Mouse (Mus musculus) kidney, embryonic 15.5 days (tissue): Measurements from ENCODE around the gene Rln3. TPM values are rescaled to one million over a fixed set of nuclear protein-coding genes. Genes with fewer than 3 reads are reported as not detected.

ENCODE experiments used
- ATAC-seq: fragments of 200-750 bp; cut with Nextera tagmentation; replicated peaks from 2 replicates; pipeline ENCODE4 v1.8.0; 2017; ENCODE audit warnings: moderate TSS enrichment; ENCODE audit not compliant: low FRiP score
- H3K27ac ChIP-seq: fragments of 300-500 bp; sonication (generic); 2 replicates; pipeline ENCODE4 v1.5.1; 2015; ENCODE audit warnings: mild to moderate bottlenecking, inconsistent platforms
- H3K27me3 ChIP-seq: fragments of 300-500 bp; sonication (generic); 2 replicates; pipeline ENCODE4 v1.6.1; 2015; ENCODE audit warnings: inconsistent platforms
- H3K36me3 ChIP-seq: fragments of 300-500 bp; sonication (generic); 2 replicates; pipeline ENCODE4 v1.6.1; 2015; ENCODE audit warnings: inconsistent platforms
- H3K4me1 ChIP-seq: fragments of 300-500 bp; sonication (generic); 2 replicates; pipeline ENCODE4 v1.6.1; 2015; ENCODE audit warnings: inconsistent platforms
- H3K4me2 ChIP-seq: fragments of 300-500 bp; sonication (generic); 2 replicates; pipeline ENCODE4 v1.6.1; 2015; ENCODE audit warnings: moderate library complexity, mild to moderate bottlenecking, inconsistent platforms
- H3K4me3 ChIP-seq: fragments of 300-500 bp; sonication (generic); replicated peaks from 2 replicates; pipeline ENCODE4 v1.5.1; 2015; ENCODE audit warnings: mild to moderate bottlenecking, inconsistent platforms
- H3K9ac ChIP-seq: fragments of 300-500 bp; sonication (generic); 2 replicates; pipeline ENCODE4 v1.6.1; 2015; ENCODE audit warnings: mild to moderate bottlenecking, inconsistent platforms
- H3K9me3 ChIP-seq: fragments of 300-500 bp; sonication (generic); replicated peaks from 2 replicates; pipeline ENCODE4 v1.6.1; 2016; ENCODE audit warnings: inconsistent platforms
- WGBS: fragments of 180-500 bp; shearing (Covaris S2); methylation state at CpG from one replicate; pipeline ENCODE4 v1.1.7; 2015; ENCODE audit warnings: mixed read lengths; 5-methylcytosine and 5-hydroxymethylcytosine counted together
- polyA plus RNA-seq: library from polyadenylated mRNA; unstranded; fragments of >200 nt; fragmentation: Nextera tagmentation; extraction: Ambion mirVana; gene quantifications from 2 replicates; pipeline ENCODE4 v1.2.1, GENCODE M21; 2015

Gene Rln3
- not detected in 2 replicates for polyA plus RNA-seq

DNA sequence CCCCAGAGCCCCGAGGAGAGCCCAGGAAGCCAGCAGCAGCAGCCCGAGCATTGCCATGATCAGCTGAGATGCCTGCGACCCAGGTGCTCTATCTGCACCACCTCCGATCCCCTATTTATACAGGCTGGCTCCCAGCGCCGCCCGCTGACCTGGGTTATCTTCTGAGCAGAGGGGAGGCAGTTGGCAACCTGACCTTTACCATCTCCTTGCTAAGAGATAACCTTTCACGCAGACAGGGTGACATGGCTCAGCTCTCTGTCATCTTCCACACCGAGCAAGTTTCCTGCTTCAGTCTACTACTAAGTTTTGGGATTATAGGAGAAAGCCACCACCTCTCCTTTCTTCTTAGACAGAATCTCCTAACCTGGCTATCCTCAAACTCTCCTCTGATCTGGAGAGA, at the start of gene Rln3:
Gene Rln3 (minus strand): TSS at position 101 of the 400 bp plus-strand sequence.
- no peaks in the 10 kb centered on the region for H3K9me3 ChIP-seq
- no peak within 1 kb of the TSS for H3K9ac ChIP-seq
- ATAC-seq: no peak
- no peak within 1 kb of the TSS for H3K27ac ChIP-seq
- H3K4me2 ChIP-seq: peak within 1 kb of the TSS; percentile 49
- H3K36me3 ChIP-seq: no peaks in the 10 kb centered on the region
- 9% methylated on average over 9 of the region's 9 CpGs for WGBS
- peaks cover 48% of the 10 kb centered on the region for H3K27me3 ChIP-seq
- peaks cover 32% of the 10 kb centered on the region for H3K4me1 ChIP-seq
- peak within 1 kb of the TSS; percentile 21 for H3K4me3 ChIP-seq

DNA sequence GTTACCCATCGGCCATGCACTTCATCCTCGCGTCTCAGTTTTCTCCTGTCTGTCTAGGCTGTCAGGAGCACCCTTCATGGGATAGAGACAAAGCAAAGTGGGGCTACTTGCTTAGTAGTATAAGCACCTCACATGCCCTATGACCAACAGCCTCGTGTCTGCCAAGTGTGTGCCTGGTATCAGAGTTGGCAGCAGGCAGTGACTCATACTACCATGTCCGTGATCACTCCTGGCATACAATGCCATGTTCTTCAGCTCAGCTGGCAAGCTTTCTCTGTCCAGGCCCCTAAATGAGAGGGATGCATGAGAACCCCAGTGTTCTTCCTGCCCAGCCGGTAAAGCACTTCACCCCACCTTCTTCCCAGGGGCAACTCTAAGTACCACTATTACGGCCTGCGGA, 45.8 kb upstream of the Rln3 start:
- Histone ChIP-seq H3K27me3 (no peaks in the 10 kb centered on the region), H3K4me2 (no peak overlapping the region), H3K9me3 (no peaks in the 10 kb centered on the region), H3K4me1 (no peaks in the 10 kb centered on the region), H3K4me3 (no peak overlapping the region), H3K27ac (no peak overlapping the region), H3K9ac (no peak overlapping the region), H3K36me3 (peaks cover 95% of the 10 kb centered on the region)
- WGBS: 91% methylated on average over 8 of the region's 8 CpGs
- ATAC-seq: no peak

GRCm38 (mm10) chr8:84089277-84089676, 44.5 kb upstream of the Rln3 start:
- Histone ChIP-seq H3K36me3 (peaks cover 93% of the 10 kb centered on the region), H3K9me3 (no peaks in the 10 kb centered on the region)
- WGBS: 75% methylated on average over 9 of the region's 9 CpGs

GRCm38 (mm10) chr8:84087821-84088220, 43.0 kb upstream of the Rln3 start:
- H3K4me2 ChIP-seq: no peak overlapping the region
- H3K9ac ChIP-seq: no peak overlapping the region
- H3K27me3 ChIP-seq: no peaks in the 10 kb centered on the region
- 95% methylated on average over 14 of the region's 14 CpGs for WGBS
- no peaks in the 10 kb centered on the region for H3K9me3 ChIP-seq
- H3K4me3 ChIP-seq: no peak overlapping the region
- 0 out of 2 replicates have a peak, but pooled peaks cover 5% of the 10 kb centered on the region for H3K4me1 ChIP-seq
- no peak overlapping the region for H3K27ac ChIP-seq
- peaks cover 94% of the 10 kb centered on the region for H3K36me3 ChIP-seq
- ATAC-seq: no peak

More at GRCm38 (mm10) chr8:84089277-84089676, 44.5 kb upstream of the Rln3 start:
- Histone ChIP-seq H3K4me2 (no peak overlapping the region), H3K9ac (no peak overlapping the region), H3K27me3 (no peaks in the 10 kb centered on the region), H3K4me1 (0 out of 2 replicates have a peak, but pooled peaks cover 5% of the 10 kb centered on the region), H3K27ac (no peak overlapping the region), H3K4me3 (no peak overlapping the region)
- ATAC-seq: no peak

DNA sequence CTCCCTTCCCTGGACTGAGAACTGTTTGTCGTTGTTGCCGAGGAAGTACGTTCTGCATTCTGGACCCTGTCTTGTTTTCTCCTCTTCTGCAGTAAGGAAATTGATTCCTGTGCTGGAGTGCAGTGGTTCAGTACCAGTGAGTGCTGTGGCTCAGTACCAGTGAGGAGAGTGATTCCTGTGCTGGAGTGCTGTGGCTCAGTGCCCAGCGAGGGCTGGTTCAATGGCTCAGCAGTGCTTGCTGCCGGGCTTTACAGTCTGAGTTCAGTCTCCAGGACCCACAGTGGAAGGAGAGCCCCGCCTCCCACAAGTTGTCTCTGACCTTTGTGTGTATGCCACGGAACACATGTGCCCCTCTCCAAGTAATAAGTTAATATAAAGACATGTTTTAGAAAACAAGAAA, 42.4 kb upstream of the Rln3 start:
- Histone ChIP-seq H3K9ac (no peak overlapping the region), H3K27ac (no peak overlapping the region), H3K36me3 (peaks cover 94% of the 10 kb centered on the region), H3K27me3 (no peaks in the 10 kb centered on the region), H3K9me3 (no peaks in the 10 kb centered on the region), H3K4me1 (0 out of 2 replicates have a peak, but pooled peaks cover 5% of the 10 kb centered on the region), H3K4me2 (no peak overlapping the region), H3K4me3 (no peak overlapping the region)
- ATAC-seq: no peak
- WGBS: 88% methylated on average over 7 of the region's 7 CpGs

DNA sequence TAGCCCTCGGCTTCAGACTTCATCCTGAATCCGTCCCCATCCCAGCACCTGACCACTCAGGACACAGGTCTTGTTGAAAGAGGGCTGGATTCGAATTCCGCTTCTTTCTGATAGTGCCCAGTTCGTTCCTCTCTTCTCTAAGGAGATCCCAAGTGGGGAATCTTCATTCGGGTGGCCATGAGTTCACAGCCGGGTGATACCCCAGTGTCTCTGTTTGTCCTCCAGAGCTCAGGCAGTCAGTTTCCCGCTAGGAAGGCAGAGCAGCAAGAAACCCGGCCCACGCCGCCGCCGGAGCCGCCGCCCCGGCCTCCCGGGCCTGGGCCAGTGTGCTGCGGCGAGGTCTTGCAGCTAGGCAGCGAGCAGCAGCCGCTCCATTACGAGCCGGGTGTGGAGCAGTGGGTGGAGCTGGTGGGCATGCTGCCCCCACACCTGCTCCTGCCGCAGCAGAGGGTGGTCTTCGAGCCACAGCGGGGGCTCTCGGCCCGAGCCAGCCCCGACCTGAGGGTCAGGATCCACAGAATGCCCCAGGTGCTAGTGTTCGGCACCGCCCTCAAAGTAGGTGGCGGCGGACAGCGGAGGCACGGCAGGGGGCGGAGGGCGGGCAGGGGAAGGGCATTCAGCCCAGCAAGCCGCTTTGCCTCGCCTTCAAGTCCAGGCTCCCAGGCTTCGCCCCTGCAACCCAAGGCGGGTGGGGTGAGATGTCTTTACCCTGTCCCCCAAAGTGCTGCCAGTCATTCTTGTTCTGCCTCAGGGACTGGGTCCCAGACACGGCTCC, 39.7 kb upstream of the Rln3 start:
- Histone ChIP-seq H3K4me2 (0 out of 2 replicates have a peak overlapping the region, but pooled peaks have one; percentile 23), H3K9ac (no peak overlapping the region), H3K27ac (no peak overlapping the region), H3K4me1 (0 out of 2 replicates have a peak, but pooled peaks cover 5% of the 10 kb centered on the region), H3K9me3 (no peaks in the 10 kb centered on the region), H3K27me3 (no peaks in the 10 kb centered on the region), H3K36me3 (peaks cover 94% of the 10 kb centered on the region), H3K4me3 (no peak overlapping the region)
- no peak for ATAC-seq
- WGBS: 54% methylated on average over 42 of the region's 42 CpGs

GRCm38 (mm10) chr8:84083829-84084241, 39.0 kb upstream of the Rln3 start:
- Histone ChIP-seq H3K27me3 (no peaks in the 10 kb centered on the region), H3K9me3 (no peaks in the 10 kb centered on the region), H3K4me3 (no peak overlapping the region), H3K27ac (no peak overlapping the region), H3K36me3 (peaks cover 91% of the 10 kb centered on the region), H3K4me2 (no peak overlapping the region), H3K9ac (no peak overlapping the region), H3K4me1 (0 out of 2 replicates have a peak, but pooled peaks cover 5% of the 10 kb centered on the region)
- 30% methylated on average over 8 of the region's 8 CpGs for WGBS
- ATAC-seq: peak; percentile 70

GRCm38 (mm10) chr8:84079206-84079605, 34.4 kb upstream of the Rln3 start:
- H3K36me3 ChIP-seq: peaks cover 66% of the 10 kb centered on the region
- H3K9ac ChIP-seq: no peak overlapping the region
- no peak overlapping the region for H3K27ac ChIP-seq
- H3K4me2 ChIP-seq: no peak overlapping the region
- H3K4me1 ChIP-seq: peaks cover 17% of the 10 kb centered on the region; the same call in 1 of the 2 replicates
- no peaks in the 10 kb centered on the region for H3K27me3 ChIP-seq
- H3K4me3 ChIP-seq: no peak overlapping the region
- no peaks in the 10 kb centered on the region for H3K9me3 ChIP-seq
- WGBS: 83% methylated on average over 5 of the region's 5 CpGs
- ATAC-seq: no peak

GRCm38 (mm10) chr8:84076849-84077248, 32.0 kb upstream of the Rln3 start:
- no peak overlapping the region for H3K27ac ChIP-seq
- 38% methylated on average over 3 of the region's 3 CpGs for WGBS
- H3K4me2 ChIP-seq: no peak overlapping the region
- H3K9me3 ChIP-seq: no peaks in the 10 kb centered on the region
- peaks cover 46% of the 10 kb centered on the region for H3K36me3 ChIP-seq
- no peaks in the 10 kb centered on the region for H3K27me3 ChIP-seq
- 0 out of 2 replicates have a peak, but pooled peaks have one; percentile 15 for ATAC-seq
- no peak overlapping the region for H3K9ac ChIP-seq
- peaks cover 36% of the 10 kb centered on the region for H3K4me1 ChIP-seq
- no peak overlapping the region for H3K4me3 ChIP-seq

- no peak for ATAC-seq
- 85% methylated on average over 1 of the region's 1 CpGs for WGBS
- Histone ChIP-seq H3K4me3 (no peak overlapping the region), H3K36me3 (peaks cover 43% of the 10 kb centered on the region), H3K9ac (no peak overlapping the region), H3K9me3 (no peaks in the 10 kb centered on the region), H3K4me2 (no peak overlapping the region), H3K27ac (no peak overlapping the region), H3K27me3 (no peaks in the 10 kb centered on the region), H3K4me1 (peaks cover 40% of the 10 kb centered on the region)
Measured at GRCm38 (mm10) chr8:84076412-84076811, 31.6 kb upstream of the Rln3 start.

- Histone ChIP-seq H3K9ac (no peak overlapping the region), H3K27me3 (no peaks in the 10 kb centered on the region), H3K4me3 (no peak overlapping the region), H3K9me3 (no peaks in the 10 kb centered on the region), H3K27ac (no peak overlapping the region), H3K36me3 (peaks cover 17% of the 10 kb centered on the region; the same call in 1 of the 2 replicates), H3K4me2 (no peak overlapping the region), H3K4me1 (peaks cover 68% of the 10 kb centered on the region)
- WGBS: 56% methylated on average over 10 of the region's 10 CpGs
- ATAC-seq: no peak
Measured at GRCm38 (mm10) chr8:84073230-84073976, 28.6 kb upstream of the Rln3 start.

DNA sequence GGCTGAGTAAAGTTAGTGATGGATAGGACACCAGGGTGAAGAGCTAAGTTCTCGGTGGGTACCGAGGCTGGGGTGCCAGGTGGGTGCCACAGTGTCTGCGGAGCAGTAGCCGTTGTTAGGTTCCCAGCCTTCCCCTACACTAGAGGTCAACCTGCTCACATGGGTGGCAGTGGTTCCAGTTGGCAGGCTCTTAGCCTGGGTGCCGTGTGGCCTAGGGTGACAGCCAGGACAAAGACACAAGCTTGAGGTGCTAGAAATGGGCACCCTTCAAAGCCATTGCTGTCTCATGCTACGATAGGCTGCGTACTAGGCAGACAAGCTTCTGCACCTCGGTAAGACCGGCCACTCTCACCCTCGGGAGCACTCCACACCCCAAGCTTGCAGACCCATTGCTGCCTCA, 27.5 kb upstream of the Rln3 start:
- whole genome bisulfite sequencing: 87% methylated on average over 10 of the region's 10 CpGs
- no peak overlapping the region for H3K4me2 ChIP-seq
- no peak overlapping the region for H3K9ac ChIP-seq
- H3K9me3 ChIP-seq: no peaks in the 10 kb centered on the region
- H3K4me1 ChIP-seq: peaks cover 78% of the 10 kb centered on the region
- H3K27me3 ChIP-seq: no peaks in the 10 kb centered on the region
- no peak for ATAC-seq
- 0 out of 2 replicates have a peak overlapping the region, but pooled peaks have one; percentile 32 for H3K27ac ChIP-seq
- peaks cover 17% of the 10 kb centered on the region; the same call in 1 of the 2 replicates for H3K36me3 ChIP-seq
- H3K4me3 ChIP-seq: no peak overlapping the region
